Mouse (Mus musculus) kidney, adult 11 months (tissue): ENCODE measurements at regions not wholly inside any gene's neighbourhood (a gene's known extent, or its start where the extent isn't known, plus 50 kb on each side); places are given as distances from the start of the nearest gene placed in this dataset.

Experiments
- DNase-seq: peaks from one replicate; pipeline ENCODE4 v3.0.0; 2022

- no peak for DNase-seq
Observed at GRCm38 (mm10) chr15:86566111-86566510, 351.9 kb downstream of the Tbc1d22a start.

GRCm38 (mm10) chr15:86574311-86574710 lies 360.1 kb downstream of the Tbc1d22a start:
- DNase-seq = no peak

- peak; percentile 37 for DNase-seq
Observed at GRCm38 (mm10) chr15:86576666-86577065, 362.4 kb downstream of the Tbc1d22a start.

- no peak for DNase-seq
Observed at GRCm38 (mm10) chr15:86578689-86579088, 364.4 kb downstream of the Tbc1d22a start.

GRCm38 (mm10) chr15:86582240-86583090 lies 368.2 kb downstream of the Tbc1d22a start:
- DNase-seq = no peak

GRCm38 (mm10) chr15:86585716-86586115 lies 371.5 kb downstream of the Tbc1d22a start:
- DNase-seq = no peak

- no peak for DNase-seq
Observed at GRCm38 (mm10) chr15:86587209-86587608, 372.9 kb downstream of the Tbc1d22a start.

- no peak for DNase-seq
Observed at GRCm38 (mm10) chr15:86590033-86590432, 375.8 kb downstream of the Tbc1d22a start.

- no peak for DNase-seq
Observed at GRCm38 (mm10) chr15:86590896-86591295, 376.6 kb downstream of the Tbc1d22a start.

GRCm38 (mm10) chr15:86593404-86593803 lies 379.1 kb downstream of the Tbc1d22a start:
- no peak for DNase-seq

- no peak for DNase-seq
Observed at GRCm38 (mm10) chr15:86606411-86606810, 392.2 kb downstream of the Tbc1d22a start.

- DNase-seq = no peak
Observed at GRCm38 (mm10) chr15:86609692-86610091, 395.4 kb downstream of the Tbc1d22a start.

GRCm38 (mm10) chr15:86631376-86631775 lies 417.1 kb downstream of the Tbc1d22a start:
- DNase-seq = no peak

GRCm38 (mm10) chr15:86645244-86645643 lies 431.0 kb downstream of the Tbc1d22a start:
- DNase-seq = no peak

GRCm38 (mm10) chr15:86648131-86648530 lies 433.9 kb downstream of the Tbc1d22a start:
- no peak for DNase-seq

GRCm38 (mm10) chr15:86673096-86673520 lies 458.8 kb downstream of the Tbc1d22a start:
- DNase-seq = no peak

- DNase-seq = no peak
Observed at GRCm38 (mm10) chr15:86677016-86677415, 462.8 kb downstream of the Tbc1d22a start.

GRCm38 (mm10) chr15:86683081-86683480 lies 468.8 kb downstream of the Tbc1d22a start:
- DNase-seq = no peak

GRCm38 (mm10) chr15:86689694-86690093 lies 475.4 kb downstream of the Tbc1d22a start:
- no peak for DNase-seq

- no peak for DNase-seq
Observed at GRCm38 (mm10) chr15:86696806-86697205, 482.5 kb downstream of the Tbc1d22a start.

- no peak for DNase-seq
Observed at GRCm38 (mm10) chr15:86710429-86710828, 496.2 kb downstream of the Tbc1d22a start.

- no peak for DNase-seq
Observed at GRCm38 (mm10) chr15:86718376-86718775, 504.1 kb downstream of the Tbc1d22a start.

- no peak for DNase-seq
Observed at GRCm38 (mm10) chr15:86719088-86719487, 504.8 kb downstream of the Tbc1d22a start.

GRCm38 (mm10) chr15:86721131-86721530 lies 506.9 kb downstream of the Tbc1d22a start:
- DNase-seq = no peak

GRCm38 (mm10) chr15:86737945-86738344 lies 523.7 kb downstream of the Tbc1d22a start:
- DNase-seq = no peak
